Mouse (Mus musculus): ENCODE data around the gene Cltrn.

Cltrn gene

DNA sequence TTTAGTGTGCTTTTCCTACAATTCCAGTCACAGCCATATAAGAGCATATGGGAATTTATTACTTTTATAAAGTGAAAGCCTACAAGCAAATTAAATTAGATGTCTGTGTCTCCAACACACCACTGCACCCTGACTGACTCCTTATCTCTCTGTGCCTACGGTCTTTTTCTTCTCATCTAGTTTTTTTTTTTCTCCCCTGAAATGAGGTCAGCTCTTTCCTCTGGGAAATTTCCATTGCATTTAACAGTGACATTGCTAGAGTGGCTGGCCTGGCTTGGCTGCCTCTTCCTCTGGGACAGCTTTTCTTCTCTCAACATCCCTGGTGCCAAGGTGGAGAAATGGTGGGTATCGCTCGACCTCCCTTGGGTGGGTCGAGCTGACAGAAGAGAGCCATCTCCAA is at the start of gene Cltrn:
Cltrn (plus strand) TSS at position 249 of the 400 bp plus-strand sequence.
- DNase-seq (ENCODE audit: low read depth), result no peak

DNA sequence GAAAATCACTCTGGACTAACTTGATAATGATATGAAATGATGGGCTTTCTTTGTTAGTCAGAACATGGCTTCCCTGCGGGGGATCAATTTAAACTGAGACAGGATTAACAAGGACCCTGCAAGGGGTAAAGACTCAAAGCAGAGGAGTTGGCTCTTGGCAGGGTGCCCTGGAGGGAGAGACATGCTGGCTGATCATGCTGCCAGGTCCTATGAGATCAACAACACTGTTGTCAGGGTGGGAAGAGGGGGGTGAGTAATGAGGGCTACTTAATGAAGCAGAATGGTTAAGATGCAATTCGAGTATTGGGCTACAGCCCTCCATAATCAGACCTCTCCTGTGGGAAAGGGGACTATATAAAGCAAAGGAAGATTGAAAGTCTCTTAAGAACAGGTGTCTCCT is 49.7 kb upstream of the Cltrn start:
- no peak for DNase-seq (ENCODE audit: low read depth)

DNA sequence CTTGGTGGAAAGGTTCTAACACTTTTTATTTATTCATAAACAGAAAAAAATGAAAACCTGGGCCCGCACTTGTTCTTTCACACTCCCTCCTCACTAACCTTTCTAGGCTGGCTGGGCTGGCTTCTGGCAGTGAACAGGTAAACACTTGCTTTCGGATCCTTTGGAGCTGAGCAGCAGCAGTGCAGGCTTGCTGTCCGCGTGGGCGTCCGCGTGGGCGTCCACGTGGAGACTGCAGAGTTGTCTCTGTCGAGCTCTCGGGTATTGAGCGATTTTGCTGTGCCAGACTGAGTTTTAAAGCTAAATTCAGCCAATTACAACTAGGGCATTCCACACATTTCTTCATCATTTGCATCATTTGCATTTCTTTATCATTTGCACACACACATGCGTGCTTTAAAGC is 46.6 kb upstream of the Cltrn start:
- no peak for DNase-seq (ENCODE audit: low read depth)

DNA sequence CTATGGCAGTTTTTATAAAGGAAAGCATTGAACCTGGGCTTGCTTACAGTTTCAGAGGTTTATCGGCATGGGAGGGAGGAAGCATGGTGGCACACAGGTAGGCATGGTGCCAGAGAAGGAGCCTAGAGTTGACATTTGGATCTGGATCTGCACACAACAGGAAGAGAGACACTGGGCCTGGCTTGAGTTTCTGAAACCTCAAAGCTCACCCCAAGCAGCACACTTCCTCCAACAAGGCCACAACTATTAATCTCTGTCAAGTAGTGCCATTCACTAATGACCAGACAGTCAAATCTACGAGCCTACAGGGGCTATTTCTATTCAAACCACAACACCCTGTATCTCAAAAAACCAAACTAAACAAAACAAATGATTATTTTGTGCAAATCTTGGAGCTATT is 41.9 kb upstream of the Cltrn start:
- no peak for DNase-seq (ENCODE audit: low read depth)

DNA sequence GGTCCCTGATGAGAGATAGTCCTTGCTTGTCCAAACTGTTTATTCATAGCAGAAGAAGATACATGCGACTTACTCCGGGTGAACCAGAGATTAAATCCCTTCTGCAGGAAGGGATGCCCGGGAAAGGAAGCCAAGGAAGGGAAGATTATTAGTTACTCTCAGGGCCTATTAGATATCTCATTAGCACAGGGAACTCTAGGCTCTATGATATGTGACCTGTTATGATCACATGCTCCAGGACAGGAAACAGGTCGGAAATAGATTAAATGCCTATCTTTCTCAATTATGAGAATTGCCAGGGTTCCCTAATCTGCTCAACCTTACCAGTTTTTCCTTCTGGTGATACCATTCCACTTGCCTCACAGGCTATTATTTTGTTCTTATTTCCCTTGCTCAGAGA is 32.9 kb upstream of the Cltrn start:
- DNase-seq (ENCODE audit: low read depth), result no peak

DNA sequence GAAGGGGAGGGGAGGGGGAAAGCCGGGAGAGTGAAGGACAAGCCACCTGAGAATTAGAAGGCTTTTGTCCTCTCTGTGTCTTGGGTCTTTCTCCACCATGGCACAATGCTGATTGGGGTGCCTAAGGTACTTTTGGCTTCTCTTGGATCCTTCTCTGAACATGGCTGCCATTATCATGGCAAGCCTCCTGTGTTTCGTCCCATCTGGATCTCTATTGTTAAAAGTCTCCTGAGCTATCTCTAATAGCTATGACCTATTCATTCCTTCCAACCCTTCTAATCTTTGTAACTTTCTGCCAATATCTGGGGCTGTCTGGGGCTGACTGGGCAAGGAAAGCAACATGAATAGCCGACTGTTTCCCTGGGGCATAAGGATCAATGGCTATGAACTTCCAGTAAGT is 30.1 kb upstream of the Cltrn start:
- no peak for DNase-seq (ENCODE audit: low read depth)

DNA sequence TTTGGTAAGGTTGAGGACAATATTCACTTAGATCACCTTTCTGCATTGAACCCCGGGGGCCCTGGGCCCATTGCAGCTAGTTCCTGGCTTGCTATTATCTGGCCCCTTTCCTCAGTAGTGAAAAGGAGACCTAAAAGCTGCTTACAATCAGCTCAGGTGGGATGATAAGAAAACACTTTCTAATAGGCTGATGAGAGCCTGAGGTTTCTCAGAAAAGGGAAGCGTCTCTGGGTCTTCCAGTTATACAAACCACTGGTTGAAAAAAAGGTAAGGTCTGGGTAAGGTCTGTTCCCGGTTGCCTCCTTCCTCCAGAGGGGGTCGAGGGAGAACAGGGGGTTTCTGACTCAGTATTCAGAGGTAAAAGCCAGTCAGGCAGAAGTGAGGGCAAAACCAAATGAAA is 29.6 kb upstream of the Cltrn start:
- no peak for DNase-seq (ENCODE audit: low read depth)

DNA sequence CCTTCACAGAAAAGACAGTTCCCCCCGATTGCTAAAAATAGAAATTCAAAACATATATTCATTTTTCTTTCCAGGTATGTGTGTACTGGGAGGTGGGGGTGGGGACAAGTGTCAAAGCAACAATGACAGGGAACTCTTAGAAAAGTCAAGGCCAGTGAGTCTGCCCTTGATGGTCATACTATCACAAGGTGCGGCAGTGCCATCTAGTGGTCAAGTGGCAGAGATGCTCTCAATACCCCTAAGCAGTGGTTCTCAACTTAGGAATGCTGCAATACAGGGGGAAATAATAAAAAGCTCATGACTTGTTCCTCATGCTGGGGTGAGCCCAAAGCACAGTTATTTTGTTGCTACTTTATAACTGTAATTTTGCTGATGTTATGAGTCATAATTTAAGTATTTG is 22.4 kb upstream of the Cltrn start:
- DNase-seq (ENCODE audit: low read depth), result peak; percentile 84

DNA sequence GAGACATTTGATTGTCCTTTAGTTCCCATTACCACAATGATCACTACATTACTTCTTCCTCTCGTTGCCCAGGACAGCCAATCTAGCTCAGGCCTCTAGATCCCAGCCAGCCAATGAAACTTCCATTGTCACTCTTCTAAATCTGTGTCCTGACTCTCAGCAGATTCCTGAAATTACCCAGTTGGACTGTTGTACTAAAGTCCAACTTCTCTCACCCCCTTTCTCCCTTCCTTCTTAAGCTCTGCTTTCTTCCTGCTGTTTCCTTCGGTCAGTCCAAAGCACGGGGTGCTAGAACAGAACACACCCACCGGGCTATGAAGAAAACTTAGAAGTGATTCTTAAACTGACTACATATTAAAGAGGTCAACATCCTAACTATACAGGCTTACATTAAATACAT is 19.7 kb upstream of the Cltrn start:
- DNase-seq (ENCODE audit: low read depth), result no peak

DNA sequence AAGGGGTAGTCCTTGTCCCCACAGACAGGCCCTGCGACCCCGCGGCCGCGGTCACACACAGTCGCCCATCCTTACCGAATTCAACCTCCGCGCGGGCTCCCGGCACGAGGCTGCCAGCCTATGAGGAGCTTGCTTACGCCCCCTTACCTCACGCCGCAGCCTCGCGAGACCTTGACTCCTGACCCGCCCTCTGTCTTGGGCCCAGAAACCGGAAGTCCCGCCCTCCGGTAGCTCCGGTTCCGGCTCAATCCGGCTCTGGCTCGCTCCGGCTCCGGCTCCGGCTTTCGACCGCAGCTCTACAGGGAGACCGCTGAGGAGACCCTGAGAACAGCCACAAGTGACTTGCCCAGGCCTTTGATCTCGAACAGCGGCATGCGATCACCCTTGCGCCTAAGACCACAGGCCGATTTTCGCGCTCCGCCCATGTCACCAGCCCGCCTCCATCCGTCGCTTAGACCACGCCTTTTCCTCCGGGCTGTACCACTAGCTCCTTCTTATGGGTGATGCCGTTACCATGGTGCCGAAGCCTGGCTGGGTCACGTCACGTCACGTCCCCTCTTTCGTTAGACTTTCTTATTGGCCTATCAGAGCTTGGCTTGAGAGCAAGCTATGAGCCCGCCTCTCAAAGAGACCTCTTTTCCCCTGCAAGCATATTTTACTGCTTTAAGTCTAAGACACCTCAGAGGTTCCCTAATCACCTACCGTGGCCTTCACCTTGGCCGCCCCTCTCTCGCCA is 12.4 kb upstream of the Cltrn start, which contains the start of gene Siah1b:
Siah1b (minus strand) TSS at position 454 of the 736 bp plus-strand sequence.
- peak; percentile 95 for DNase-seq (ENCODE audit: low read depth)

DNA sequence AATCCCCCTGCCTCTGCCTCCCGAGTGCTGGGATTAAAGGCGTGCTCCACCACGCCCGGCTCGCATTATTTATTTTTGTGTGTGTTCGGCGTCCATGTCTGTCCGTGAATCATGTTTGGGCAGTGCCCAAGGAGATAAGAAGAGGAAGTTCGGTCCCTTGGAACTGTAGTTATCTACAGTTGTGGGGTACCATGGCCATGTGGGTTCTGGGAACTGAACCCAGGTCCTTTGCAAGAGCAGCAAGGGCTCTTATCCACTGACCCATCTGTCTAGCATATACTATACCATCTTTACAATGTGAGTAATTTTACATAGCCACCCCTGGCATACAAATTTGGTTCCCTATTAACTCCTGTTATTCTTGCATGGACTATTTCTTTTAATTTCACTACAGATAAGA is 6.6 kb upstream of the Cltrn start:
- no peak for DNase-seq (ENCODE audit: low read depth)

DNA sequence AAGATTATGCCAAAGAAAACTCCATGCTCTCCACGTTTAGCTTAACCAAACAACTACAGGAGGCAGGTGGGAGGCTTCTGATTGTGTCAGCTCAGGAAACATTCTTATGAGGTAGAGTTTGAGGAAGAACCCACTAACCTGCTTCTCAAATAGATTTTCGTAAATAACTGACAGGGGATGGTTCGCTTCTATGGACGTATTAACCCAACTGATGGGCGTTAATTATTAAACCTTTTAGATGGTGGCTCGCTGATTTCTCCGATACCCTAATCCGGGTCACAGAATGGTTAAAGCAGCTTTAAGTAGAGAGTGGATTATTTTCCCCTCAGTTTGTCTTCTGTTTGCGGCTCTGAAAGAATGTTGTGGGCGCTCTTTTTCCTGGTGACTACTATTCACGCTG is 1.3 kb downstream of the Cltrn start:
- no peak for DNase-seq (ENCODE audit: low read depth)

DNA sequence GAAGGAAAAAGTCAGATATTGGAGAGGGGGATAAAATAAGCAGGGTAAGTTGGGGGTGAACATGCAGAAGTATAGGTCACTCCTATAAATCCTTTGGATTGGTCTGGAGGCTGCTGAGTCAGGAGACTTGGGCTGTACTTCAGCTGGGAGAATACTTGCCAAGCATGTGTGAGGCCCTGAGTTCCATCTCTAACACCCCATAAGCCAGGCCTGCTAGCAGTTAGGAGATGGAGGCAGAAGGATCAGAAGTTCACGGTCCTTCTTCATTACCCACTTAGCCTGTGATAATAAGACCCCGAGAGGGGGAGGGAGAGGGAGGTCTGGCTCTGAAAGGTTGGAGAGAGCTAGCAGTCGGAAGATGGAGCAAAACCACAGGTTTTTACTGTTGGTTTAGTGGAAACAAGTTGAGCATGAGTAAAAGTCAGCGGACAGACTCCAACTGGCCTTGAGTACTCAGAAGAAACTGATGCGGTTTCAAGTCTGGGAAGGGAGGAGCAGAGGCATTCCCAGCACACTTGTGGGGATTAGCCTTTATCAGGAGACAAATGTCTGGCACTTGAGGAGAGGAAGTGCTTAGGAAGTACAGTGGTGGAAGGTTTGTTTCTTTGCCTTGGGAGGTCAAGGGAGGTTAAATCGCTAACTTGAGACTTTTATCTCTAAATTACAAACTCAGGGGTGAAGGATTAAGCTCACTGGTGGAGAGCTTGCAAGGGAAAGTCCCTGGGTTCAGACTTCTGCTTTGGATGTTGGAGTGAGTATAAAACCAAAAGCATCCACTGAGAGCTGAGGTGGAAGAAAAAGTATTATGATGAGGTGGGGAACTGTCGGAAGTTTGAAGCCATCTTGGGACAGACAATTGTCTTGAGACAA is 3.9 kb downstream of the Cltrn start:
- no peak for DNase-seq (ENCODE audit: low read depth)

DNA sequence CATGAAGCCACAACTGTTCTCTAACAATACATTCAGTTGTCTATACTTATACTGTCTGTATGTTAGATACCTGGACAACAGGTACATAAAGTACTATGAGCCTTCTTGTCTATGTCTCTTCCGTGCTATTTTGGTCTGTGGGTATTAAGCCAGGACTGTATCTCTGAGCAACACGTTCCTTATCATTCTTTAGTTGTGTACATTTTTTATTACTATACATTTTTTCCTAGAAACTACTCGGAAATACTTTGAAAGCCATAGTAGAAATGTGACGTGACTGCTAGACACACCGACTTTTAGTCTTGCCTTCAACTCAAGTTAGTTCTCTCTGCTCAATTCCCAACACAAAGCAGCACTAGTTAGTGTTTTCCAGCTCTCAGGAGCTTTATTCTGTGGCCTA is 4.8 kb downstream of the Cltrn start:
- no peak for DNase-seq (ENCODE audit: low read depth)

DNA sequence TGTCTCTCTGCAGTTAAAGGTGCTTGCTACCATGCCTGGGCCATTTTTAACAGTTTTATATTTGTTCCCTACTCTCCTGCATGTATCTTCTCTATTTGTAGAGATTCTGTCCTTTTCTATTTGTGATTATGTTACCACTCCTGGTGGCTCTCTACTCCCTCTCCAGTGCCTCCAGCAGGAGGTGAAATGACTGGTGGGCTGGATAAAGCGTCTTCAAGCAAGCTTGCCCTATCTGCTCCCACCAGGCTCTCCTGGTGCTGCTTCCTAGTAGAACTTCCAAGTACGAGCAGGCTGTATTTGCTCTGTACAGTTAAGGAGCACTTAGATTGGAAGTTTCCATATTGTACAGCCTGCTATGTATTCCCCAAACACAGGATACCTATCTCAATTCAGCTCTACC is 7.2 kb downstream of the Cltrn start:
- no peak for DNase-seq (ENCODE audit: low read depth)

DNA sequence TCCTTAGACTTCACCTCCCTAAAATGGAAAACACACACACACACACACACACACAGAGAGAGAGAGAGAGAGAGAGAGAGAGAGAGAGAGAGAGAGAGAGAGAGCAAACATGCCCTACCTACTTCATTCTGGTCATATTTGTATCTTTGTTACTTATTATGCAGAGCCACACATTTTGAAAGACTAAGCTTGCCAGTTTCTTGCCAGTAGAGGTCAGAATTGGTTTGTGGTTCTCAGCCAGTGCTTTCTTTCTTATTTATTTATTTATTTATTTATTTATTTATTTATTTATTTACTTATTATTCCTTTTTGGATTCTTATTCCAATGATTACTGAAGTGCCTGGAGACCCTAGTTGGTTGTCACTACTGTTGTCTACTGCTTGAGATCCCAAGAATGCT is 12.9 kb downstream of the Cltrn start:
- no peak for DNase-seq (ENCODE audit: low read depth)

DNA sequence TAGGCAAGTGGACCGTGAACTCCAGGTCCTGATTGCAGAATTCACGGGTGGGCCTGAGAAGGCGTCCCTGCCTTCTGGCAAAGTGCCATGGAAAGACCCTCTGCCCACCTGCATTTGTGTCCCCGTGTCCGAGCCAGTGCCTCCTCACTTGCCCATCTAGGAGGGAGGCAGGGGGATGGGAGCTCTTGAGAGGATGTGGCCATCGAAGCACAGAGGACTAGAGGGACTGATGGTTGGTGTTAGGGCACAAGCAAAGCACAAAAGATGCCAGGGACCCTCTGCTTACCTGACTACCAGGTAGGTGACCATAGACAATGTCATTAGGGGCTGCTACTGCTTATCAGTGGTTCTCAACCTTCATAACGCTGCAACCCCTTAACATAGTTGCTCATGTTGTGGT is 13.6 kb downstream of the Cltrn start:
- no peak for DNase-seq (ENCODE audit: low read depth)

DNA sequence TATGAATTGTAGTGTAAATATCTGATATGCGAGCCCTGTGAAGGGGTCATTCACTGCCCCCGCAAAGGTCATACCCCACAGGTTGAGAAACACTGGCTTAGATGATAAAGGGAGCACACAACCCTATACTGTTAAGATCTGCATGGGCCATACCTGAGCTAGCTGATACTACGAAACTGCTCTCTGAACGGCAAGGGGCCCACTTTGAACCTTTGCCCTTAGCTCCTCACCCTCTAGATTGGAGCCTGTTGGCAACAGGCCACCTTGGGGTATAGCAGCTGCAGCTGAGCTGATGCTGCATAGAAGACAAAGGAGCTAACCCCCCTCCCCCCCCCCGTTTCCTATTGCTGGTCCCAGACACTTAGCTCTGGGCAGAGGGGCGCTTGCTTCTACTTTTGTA is 14.0 kb downstream of the Cltrn start:
- no peak for DNase-seq (ENCODE audit: low read depth)

DNA sequence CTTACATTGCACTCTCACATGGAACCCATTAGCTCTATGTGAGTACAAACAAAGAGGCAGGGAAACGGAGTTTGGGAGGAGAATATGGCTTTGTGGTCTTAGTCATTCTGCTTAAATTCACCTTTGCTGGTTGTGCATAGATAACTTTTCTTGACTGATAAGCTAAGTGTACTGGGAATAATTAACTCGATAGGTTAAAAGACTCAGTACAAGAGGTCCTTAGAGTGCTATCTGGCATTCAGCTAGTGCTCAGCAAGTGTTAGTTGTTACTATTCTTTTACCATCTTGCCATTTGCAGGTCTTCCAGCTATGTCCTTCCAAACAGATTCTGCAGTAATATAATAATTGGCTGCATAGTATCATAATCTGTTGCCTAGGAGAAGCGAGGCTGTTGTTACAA is 22.5 kb downstream of the Cltrn start:
- DNase-seq (ENCODE audit: low read depth), result no peak

DNA sequence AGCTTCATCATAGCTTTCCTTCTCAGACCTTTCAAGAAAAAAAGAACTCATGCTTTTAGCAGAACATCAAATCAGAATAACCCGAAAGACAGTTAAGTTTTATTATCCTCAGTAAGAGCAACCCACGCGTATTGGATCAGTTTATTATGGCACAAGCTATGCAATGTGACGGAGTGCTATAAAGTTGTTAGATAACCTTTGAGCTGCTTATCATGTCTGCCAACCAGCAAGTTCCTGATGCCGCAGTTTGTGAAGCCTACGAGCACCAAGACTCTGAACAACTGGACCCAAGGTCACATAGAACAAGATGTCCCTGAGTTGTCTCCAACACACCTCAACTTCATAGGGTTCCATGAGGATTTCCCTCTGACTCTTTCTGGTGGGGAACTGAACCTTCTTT is 25.1 kb downstream of the Cltrn start:
- no peak for DNase-seq (ENCODE audit: low read depth)

DNA sequence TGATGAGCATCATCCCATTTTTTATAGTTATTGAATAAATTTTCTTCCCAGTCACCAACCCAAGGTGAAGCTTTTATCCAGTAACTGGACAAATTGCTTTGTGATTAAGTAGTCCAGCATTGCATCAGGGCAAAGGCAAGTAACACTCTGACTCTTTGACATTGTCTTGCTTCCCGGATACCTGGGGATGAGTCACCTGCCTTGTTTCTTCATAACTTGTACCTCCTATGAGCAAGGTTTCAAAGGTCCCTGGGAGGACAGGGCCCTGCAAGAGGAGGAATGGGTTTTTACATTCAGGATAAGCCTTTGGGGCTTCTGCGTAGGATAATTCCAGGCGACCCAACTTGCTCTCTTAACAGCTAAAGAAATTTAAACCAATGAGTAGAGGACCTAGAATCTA is 35.3 kb downstream of the Cltrn start:
- DNase-seq (ENCODE audit: low read depth), result no peak

DNA sequence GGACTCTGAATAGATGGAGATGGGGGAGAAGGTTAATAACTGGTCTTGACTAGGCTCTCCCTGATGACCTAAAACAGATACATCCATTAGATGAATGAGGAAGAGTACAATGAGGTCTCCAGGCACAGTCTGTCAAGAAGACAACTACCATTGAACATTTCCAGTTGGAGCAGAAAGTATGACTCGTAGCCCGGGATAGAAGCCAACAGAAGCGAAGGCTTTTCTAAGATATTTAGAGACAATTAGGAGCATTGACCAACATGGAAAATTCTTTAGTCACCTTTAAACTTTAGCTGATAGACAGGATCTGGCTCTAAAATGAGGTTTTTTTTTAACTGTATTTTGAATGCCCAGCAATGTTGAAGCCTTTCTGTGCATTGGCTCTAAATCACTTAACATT is 44.9 kb downstream of the Cltrn start:
- no peak for DNase-seq (ENCODE audit: low read depth)

DNA sequence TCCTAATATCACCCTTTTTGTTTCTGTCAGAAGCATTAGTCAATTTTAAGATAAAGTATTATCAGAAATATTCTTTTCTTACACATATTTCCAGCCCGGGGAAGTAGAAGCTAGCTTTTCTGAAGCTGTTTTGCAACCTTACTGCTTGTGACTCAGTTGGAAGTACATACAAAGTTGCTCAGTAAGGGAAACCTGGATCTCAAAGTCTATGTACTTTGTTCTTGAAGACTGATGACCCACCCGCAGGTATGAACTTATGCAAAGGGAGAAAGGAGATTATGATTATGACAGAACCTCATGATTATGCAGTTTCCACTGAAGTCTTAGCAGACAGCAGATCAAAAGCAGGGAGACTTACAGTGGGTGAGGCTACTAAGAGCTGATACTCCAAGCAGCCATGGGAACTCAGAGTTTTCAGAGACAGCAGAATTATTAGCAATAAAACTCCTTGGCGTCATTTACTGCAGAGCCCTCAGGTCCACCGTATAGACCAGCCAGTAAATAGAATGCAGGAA is 46.7 kb downstream of the Cltrn start:
- no peak for DNase-seq (ENCODE audit: low read depth)

All from induced T-regulatory cell, adult 2 months (primary cell).